Mouse (Mus musculus) liver, postnatal 0 days (tissue): ENCODE data around the gene Nfatc2.

Experiments used
- CTCF ChIP-seq: sonication (generic); IDR thresholded peaks from 2 replicates; pipeline ENCODE4 v1.5.1; 2016; ENCODE audit warnings: antibody characterized with exemption, low read depth
- EP300 ChIP-seq: IDR thresholded peaks from 2 replicates; pipeline ENCODE4 v1.6.1; 2016; ENCODE audit warnings: antibody characterized with exemption, low read depth, mild to moderate bottlenecking

- no peak for TF ChIP-seq CTCF
- TF ChIP-seq EP300, result no peak
Observed at GRCm38 (mm10) chr2:168625091-168625490, 23.6 kb upstream of the Nfatc2 start.
